Mouse (Mus musculus) small intestine, adult 2 months (tissue): ENCODE data around the gene Psmd6. TPM values are rescaled to one million over a fixed set of nuclear protein-coding genes. Genes with fewer than 3 reads are reported as not detected.

Source experiments
- H3K27ac ChIP-seq: fragments of 200-500 bp; 2 replicates; pipeline ENCODE4 v1.5.1; 2012; ENCODE audit warnings: low read depth, low read length, control low read depth, inconsistent platforms; ENCODE audit not compliant: insufficient read depth
- H3K27me3 ChIP-seq: fragments of 200-500 bp; 2 replicates; pipeline ENCODE4 v1.6.1; 2012; ENCODE audit warnings: mild to moderate bottlenecking, moderate library complexity, low read length, inconsistent platforms; ENCODE audit not compliant: control insufficient read depth, insufficient read depth
- H3K36me3 ChIP-seq: fragments of 200-500 bp; 2 replicates; pipeline ENCODE4 v1.6.1; 2012; ENCODE audit warnings: mild to moderate bottlenecking, low read length, control low read depth, inconsistent platforms; ENCODE audit not compliant: control insufficient read depth, insufficient read depth
- H3K4me1 ChIP-seq: fragments of 200-500 bp; 2 replicates; pipeline ENCODE4 v1.6.1; 2012; ENCODE audit warnings: low read length, inconsistent platforms, mixed read lengths; ENCODE audit not compliant: control insufficient read depth, insufficient read depth, insufficient read length
- H3K4me3 ChIP-seq: fragments of 200-500 bp; 2 replicates; pipeline ENCODE4 v1.5.1; 2012; ENCODE audit warnings: low read depth, mild to moderate bottlenecking, control low read depth, inconsistent platforms, low read length, moderate library complexity
- CTCF ChIP-seq: fragments of 200-500 bp; IDR thresholded peaks from 2 replicates; pipeline ENCODE4 v1.5.1; 2012; ENCODE audit warnings: low read depth, mild to moderate bottlenecking, control low read depth, inconsistent platforms, low read length, moderate library complexity, mixed read lengths; ENCODE audit not compliant: insufficient replicate concordance, insufficient read length; ENCODE audit errors: extremely low read depth
- POLR2A ChIP-seq: fragments of 200-500 bp; IDR thresholded peaks from 2 replicates; pipeline ENCODE4 v1.6.1; 2012; ENCODE audit warnings: low read depth, mild to moderate bottlenecking, control low read depth, inconsistent platforms, low read length, moderate library complexity
- WGBS: fragments of 180-500 bp; shearing (Covaris S2); methylation state at CpG from one replicate; pipeline ENCODE4 v1.1.7; 2018; 5-methylcytosine and 5-hydroxymethylcytosine counted together
- polyA plus RNA-seq: library from polyadenylated mRNA; depleted of rRNA; stranded (reverse); fragments of >200 nt; gene quantifications from 2 replicates; pipeline ENCODE4 v1.2.3, GENCODE M21; 2012; rRNA removed

Psmd6 gene
- polyA plus RNA-seq, 1 experiment, result 7.5 TPM

GRCm38 (mm10) chr14:14062531-14063245 is 58.1 kb downstream of the Psmd6 start:
- no peak for TF ChIP-seq POLR2A
- no peak for TF ChIP-seq CTCF
- Histone ChIP-seq H3K4me1 (peaks cover 14% of the 10 kb centered on the region; the same call in 1 of the 2 replicates), H3K27ac (no peak overlapping the region), H3K27me3 (no peaks in the 10 kb centered on the region), H3K4me3 (no peak overlapping the region), H3K36me3 (peaks cover 7% of the 10 kb centered on the region)
- WGBS, result 92% methylated on average over 11 of the region's 11 CpGs

Other genes starting within 250 kb of the Psmd6 start
- gene Gm281, start 206.5 kb downstream of the Psmd6 start, polyA plus RNA-seq, result not detected in 2 replicates
- gene Atxn7, start 159.5 kb downstream of the Psmd6 start, polyA plus RNA-seq, result 11.9 and 30.8 TPM in 2 replicates
- gene Thoc7, start 159.1 kb downstream of the Psmd6 start, polyA plus RNA-seq, result 3.6 and 13.5 TPM in 2 replicates
- gene Olfr720, start 65.9 kb upstream of the Psmd6 start, polyA plus RNA-seq, result not detected in 2 replicates
- not detected in 2 replicates for gene Olfr31, start 201.8 kb upstream of the Psmd6 start, polyA plus RNA-seq
- gene Il3ra, start 225.3 kb upstream of the Psmd6 start, polyA plus RNA-seq, result 19.5 and 23.9 TPM in 2 replicates